Mouse (Mus musculus) gastrocnemius, adult 2 months (tissue): Measurements from ENCODE around the gene 2810021J22Rik. TPM values are rescaled to one million over a fixed set of nuclear protein-coding genes. Genes with fewer than 3 reads are reported as not detected.

Experiments
- DNase-seq: peaks from one replicate; pipeline ENCODE4 v3.0.0; 2022
- H3K27ac ChIP-seq: fragments of 200-600 bp; 2 replicates; pipeline ENCODE4 v1.8.1; 2022; ENCODE audit warnings: mild to moderate bottlenecking
- H3K4me3 ChIP-seq: fragments of 200-600 bp; 2 replicates; pipeline ENCODE4 v1.8.1; 2022; ENCODE audit warnings: mild to moderate bottlenecking, moderate library complexity
- CTCF ChIP-seq: fragments of 200-600 bp; IDR thresholded peaks from 2 replicates; pipeline ENCODE4 v1.8.1; 2022; ENCODE audit warnings: antibody characterized with exemption, mild to moderate bottlenecking, moderate library complexity
- intact Hi-C: fragments of 180-260 bp; cut with DNase I; formaldehyde crosslinking; loops from one replicate; pipeline ENCODE4 v1.15.1; 2025
- total RNA-seq, 2 experiments: library from RNA; stranded (reverse); gene quantifications; 2 replicates each; pipeline ENCODE4 v1.2.3; 2021

The 2810021J22Rik gene
- total RNA-seq, 2 experiments from 2014 or later = 0.69 to 1.3 TPM

GRCm38 (mm10) chr11:58894456-58894855, 27.4 kb downstream of the 2810021J22Rik start:
- Histone ChIP-seq H3K27ac (no peak overlapping the region), H3K4me3 (no peak overlapping the region)
- no peak for DNase-seq
- TF ChIP-seq CTCF = no peak
- intact Hi-C loops = no loop called here

GRCm38 (mm10) chr11:58897485-58897884, 30.5 kb downstream of the 2810021J22Rik start:
- Histone ChIP-seq H3K4me3 (no peak overlapping the region), H3K27ac (no peak overlapping the region)
- DNase-seq = no peak
- intact Hi-C loops = no loop called here
- TF ChIP-seq CTCF = no peak

GRCm38 (mm10) chr11:58901080-58901479, 34.1 kb downstream of the 2810021J22Rik start:
- no peak overlapping the region for H3K27ac ChIP-seq
- H3K4me3 ChIP-seq = no peak overlapping the region
- intact Hi-C loops = no loop called here
- DNase-seq = no peak
- no peak for TF ChIP-seq CTCF

- Histone ChIP-seq H3K27ac (peak within 1 kb of the TSS; percentile 91), H3K4me3 (peak within 1 kb of the TSS; percentile 82)
- intact Hi-C loops = no loop called here
- TF ChIP-seq CTCF = 0 out of 2 replicates have a peak, but pooled peaks have one; percentile 2
- peak; percentile 97 for DNase-seq
Measured at GRCm38 (mm10) chr11:58903511-58904409, 36.7 kb downstream of the 2810021J22Rik start, which contains the start of gene Zfp39. Gene Zfp39, minus strand, starts transcription at chr11:58904225.

GRCm38 (mm10) chr11:58904410-58904718, 37.3 kb downstream of the 2810021J22Rik start:
- no peak for DNase-seq
- Histone ChIP-seq H3K27ac (peak overlapping the region; percentile 91), H3K4me3 (peak overlapping the region; percentile 82)
- intact Hi-C loops = no loop called here
- no peak for TF ChIP-seq CTCF

- peak overlapping the region; percentile 91; the same call in 1 of the 2 replicates for H3K27ac ChIP-seq
- DNase-seq = no peak
- TF ChIP-seq CTCF = no peak
- intact Hi-C loops = no loop called here
- no peak overlapping the region for H3K4me3 ChIP-seq
Measured at GRCm38 (mm10) chr11:58904838-58905237, 37.8 kb downstream of the 2810021J22Rik start.

GRCm38 (mm10) chr11:58913776-58914175, 46.8 kb downstream of the 2810021J22Rik start:
- TF ChIP-seq CTCF = no peak
- no peak overlapping the region for H3K4me3 ChIP-seq
- no peak overlapping the region for H3K27ac ChIP-seq
- intact Hi-C loops = no loop called here
- DNase-seq = no peak

GRCm38 (mm10) chr11:58914461-58915028, 47.5 kb downstream of the 2810021J22Rik start:
- peak; percentile 85 for TF ChIP-seq CTCF
- DNase-seq = no peak
- Histone ChIP-seq H3K4me3 (peak overlapping the region; percentile 67), H3K27ac (peak overlapping the region; percentile 75)
- intact Hi-C loops = no loop called here

- H3K4me3 ChIP-seq = no peak overlapping the region
- DNase-seq = peak; percentile 39
- no peak overlapping the region for H3K27ac ChIP-seq
- TF ChIP-seq CTCF = peak; percentile 63
- intact Hi-C loops = no loop called here
Measured at GRCm38 (mm10) chr11:58916879-58917744, 50.1 kb downstream of the 2810021J22Rik start.

GRCm38 (mm10) chr11:58917745-58918366, 50.8 kb downstream of the 2810021J22Rik start, which contains the start of gene Btnl10:
Gene Btnl10, plus strand, starts transcription at chr11:58917908.
- TF ChIP-seq CTCF = no peak
- intact Hi-C loops = no loop called here
- Histone ChIP-seq H3K27ac (no peak within 1 kb of the TSS), H3K4me3 (no peak within 1 kb of the TSS)
- no peak for DNase-seq

- H3K27ac ChIP-seq = no peak overlapping the region
- no peak for DNase-seq
- no peak overlapping the region for H3K4me3 ChIP-seq
- TF ChIP-seq CTCF = no peak
- intact Hi-C loops = no loop called here
Measured at GRCm38 (mm10) chr11:58918759-58919158, 51.7 kb downstream of the 2810021J22Rik start.

GRCm38 (mm10) chr11:58922420-58922819, 55.4 kb downstream of the 2810021J22Rik start:
- intact Hi-C loops = no loop called here
- DNase-seq = no peak
- TF ChIP-seq CTCF = no peak
- Histone ChIP-seq H3K4me3 (no peak overlapping the region), H3K27ac (no peak overlapping the region)
